Mouse (Mus musculus) cerebellum, adult 18-20 months (tissue): ENCODE data around the gene Plxna2.
A peak's percentile ranks its signal among the peaks of the same experiment; 100 is the strongest.

ENCODE experiments used
- DNase-seq, 2 experiments: peaks; one replicate each; pipeline ENCODE4 v3.0.0; 2021

The Plxna2 gene

DNA sequence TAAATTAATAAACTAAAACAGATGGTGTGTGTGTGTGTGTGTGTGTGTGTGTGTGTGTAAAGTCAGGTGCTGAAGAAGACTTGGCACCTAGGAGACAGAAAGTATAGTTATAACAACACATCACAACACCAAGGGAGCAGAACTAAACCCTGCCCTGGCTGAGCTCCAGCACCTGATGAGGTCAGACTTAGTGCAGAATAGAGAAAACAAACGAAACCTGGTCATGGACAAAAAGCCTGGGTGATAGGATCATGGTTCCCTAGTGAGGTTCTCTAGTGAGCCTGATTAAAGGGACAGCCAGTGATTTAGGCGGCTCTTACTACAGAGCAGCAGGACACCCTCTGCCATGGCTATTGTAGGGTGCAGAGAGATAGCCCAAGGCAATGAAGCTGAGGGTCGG lies 218.2 kb downstream of the Plxna2 start:
- DNase-seq: no peak

DNA sequence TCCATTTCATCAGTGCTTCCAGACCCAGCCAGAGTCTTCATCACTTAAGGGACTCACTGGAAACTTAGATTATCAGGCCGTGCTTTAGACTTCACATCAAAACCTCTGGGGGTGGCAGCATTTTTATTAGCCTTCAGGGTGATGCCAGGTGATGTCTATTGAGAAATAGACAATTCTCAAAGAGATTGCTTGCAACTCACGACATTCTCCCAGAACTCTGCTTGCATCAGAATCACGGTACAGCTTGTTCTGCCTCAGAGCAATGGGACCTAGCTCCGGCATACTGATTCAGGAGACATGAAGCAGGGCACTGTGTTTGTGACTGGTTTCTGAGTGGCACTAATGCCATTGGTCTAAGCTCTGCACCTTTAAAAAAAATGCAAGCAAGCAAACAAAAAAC lies 218.7 kb downstream of the Plxna2 start:
- no peak for DNase-seq

DNA sequence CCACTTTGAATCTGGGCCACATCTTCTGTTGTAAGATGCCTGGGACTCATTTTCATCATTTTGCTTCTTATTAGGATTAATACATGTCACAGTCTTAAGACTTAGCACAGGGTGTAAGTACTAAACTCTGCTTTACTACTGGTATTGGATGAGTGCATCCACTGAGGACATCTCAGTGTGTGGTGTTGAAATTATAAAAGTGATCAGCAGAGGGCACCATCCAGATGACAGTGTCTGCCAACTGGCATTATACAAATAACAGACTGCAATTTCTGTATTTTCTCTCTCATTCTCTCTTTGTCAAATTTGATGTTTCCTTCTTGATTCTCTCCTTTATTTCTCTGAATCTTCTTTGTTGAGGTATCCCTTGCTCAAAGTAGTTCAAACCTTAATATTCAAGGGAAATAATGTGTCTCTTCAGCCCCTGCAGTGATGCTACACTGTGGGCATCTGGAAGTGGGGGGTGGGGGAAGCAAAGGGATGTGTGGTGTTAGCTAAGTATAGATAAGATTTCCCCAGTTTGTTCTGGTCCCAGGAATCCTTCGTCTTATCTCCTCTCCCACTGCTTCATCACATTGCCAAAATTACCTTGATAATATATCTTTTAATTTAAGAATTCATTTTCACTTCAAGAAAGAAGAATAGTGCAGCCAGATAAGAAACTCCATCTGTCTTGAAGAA lies 221.4 kb downstream of the Plxna2 start:
- peak; percentile 44 to 56 for DNase-seq

DNA sequence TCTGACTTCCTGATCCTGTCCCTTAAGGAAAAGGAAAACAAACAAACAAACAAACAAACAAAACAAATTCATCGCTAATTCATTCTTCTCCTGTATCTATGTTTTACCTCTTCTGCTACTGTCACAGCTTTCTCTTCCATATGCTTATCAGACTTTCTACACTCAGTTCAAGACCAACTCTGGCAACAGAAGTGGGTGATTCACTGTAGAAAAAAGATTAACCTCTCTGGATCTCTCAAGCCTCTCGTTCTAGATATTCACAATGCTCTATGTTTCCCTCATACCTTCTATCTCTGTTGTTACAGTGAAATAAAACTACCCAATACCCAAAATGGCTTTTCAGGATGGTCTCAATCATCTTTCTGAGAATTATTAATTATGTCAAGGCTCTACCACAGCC lies 225.0 kb downstream of the Plxna2 start:
- no peak for DNase-seq

DNA sequence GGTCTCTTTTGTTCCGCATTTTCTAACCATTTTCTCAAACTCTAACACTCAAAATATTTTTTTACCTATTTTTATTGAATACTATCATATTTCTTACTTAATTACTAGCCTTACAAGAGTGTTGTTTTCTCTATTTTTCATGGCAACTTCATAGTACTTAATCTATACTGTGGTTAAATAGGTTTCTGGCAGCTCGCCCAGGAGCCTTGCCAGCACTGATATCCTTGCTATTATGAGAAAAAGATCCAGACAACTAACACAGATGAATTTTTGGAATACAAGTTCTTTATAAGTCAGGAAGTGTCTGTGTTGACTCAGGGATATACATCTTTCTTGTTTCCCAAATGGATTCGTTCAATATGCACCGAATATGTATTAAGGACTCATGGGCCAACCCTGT lies 229.0 kb downstream of the Plxna2 start:
- DNase-seq: no peak

DNA sequence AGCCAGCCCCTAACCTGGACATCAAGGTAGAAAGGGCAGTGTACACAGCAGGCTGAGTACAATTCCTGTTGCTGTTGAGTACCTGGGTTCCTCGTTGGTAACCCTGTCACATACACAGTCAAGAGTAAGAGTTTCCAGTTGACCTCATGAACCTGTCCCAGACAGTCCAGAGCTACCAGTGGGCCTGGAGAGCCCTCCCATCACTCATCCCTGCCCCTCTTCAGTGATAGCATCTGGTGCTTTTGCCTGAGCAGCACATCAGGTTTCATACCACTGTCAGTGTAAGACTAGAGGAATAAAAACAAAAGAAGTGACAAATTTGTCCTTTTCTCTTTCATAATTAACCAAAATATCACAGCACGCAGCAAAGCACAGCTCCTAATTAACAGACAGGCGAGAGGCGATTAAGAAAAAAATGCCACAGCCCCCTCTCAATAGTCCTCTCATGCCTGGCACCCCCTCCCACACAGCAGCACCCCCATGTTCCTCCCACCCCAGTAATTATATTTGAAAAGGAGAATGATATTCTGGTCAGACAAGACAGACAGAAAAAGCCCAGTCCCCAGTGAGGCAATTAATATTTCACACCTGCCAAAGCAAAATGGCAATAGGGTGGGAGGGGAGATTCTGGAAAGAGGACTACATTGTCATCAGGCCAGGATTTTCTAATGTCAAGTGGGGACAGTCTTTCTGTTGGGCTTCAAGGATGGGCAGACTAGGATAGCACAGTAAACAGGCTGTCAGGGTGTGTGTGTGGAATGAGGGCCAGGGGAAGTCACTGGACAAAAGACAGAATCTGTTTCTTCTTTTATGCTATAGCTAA lies 233.4 kb downstream of the Plxna2 start:
- DNase-seq: no peak

DNA sequence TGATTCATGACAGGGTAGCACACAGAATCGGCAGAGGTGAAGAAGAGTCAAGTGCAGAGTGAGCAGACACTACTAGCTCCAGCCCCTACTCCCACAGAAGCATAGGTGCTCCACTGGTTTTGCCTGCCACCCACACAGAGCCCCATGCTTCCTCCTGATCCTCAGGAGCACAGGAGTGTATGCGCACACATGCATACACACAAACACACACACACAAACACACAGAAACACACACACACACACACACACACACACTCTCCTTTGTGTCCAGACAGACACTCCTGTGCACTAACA lies 234.0 kb downstream of the Plxna2 start:
- no peak for DNase-seq
